Mouse (Mus musculus) midbrain, embryonic 15.5 days (tissue): ENCODE data around the gene Gm42688. TPM values are rescaled to one million over a fixed set of nuclear protein-coding genes. Genes with fewer than 3 reads are reported as not detected.

Experiments used
- ATAC-seq: fragments of 200-750 bp; cut with Nextera tagmentation; replicated peaks from 2 replicates; pipeline ENCODE4 v1.8.0; 2017; ENCODE audit warnings: moderate TSS enrichment
- H3K27ac ChIP-seq: fragments of 300-500 bp; sonication (generic); 2 replicates; pipeline ENCODE4 v1.5.1; 2015; ENCODE audit warnings: mild to moderate bottlenecking, inconsistent platforms
- H3K27me3 ChIP-seq: fragments of 300-500 bp; sonication (generic); replicated peaks from 2 replicates; pipeline ENCODE4 v1.6.1; 2015; ENCODE audit warnings: inconsistent platforms
- H3K36me3 ChIP-seq: fragments of 300-500 bp; sonication (generic); replicated peaks from 2 replicates; pipeline ENCODE4 v1.6.1; 2015; ENCODE audit warnings: inconsistent platforms
- H3K4me1 ChIP-seq: fragments of 300-500 bp; sonication (generic); 2 replicates; pipeline ENCODE4 v1.6.1; 2015; ENCODE audit warnings: inconsistent platforms
- H3K4me2 ChIP-seq: fragments of 300-500 bp; sonication (generic); 2 replicates; pipeline ENCODE4 v1.6.1; 2015; ENCODE audit warnings: inconsistent platforms, mild to moderate bottlenecking, moderate library complexity
- H3K4me3 ChIP-seq: fragments of 300-500 bp; sonication (generic); 2 replicates; pipeline ENCODE4 v1.5.1; 2015; ENCODE audit warnings: mild to moderate bottlenecking, inconsistent platforms
- H3K9ac ChIP-seq: fragments of 300-500 bp; sonication (generic); 2 replicates; pipeline ENCODE4 v1.6.1; 2015; ENCODE audit warnings: mild to moderate bottlenecking, inconsistent platforms
- H3K9me3 ChIP-seq: fragments of 300-500 bp; sonication (generic); 2 replicates; pipeline ENCODE4 v1.6.1; 2016; ENCODE audit warnings: inconsistent platforms
- WGBS: fragments of 180-500 bp; shearing (Covaris S2); methylation state at CpG from one replicate; pipeline ENCODE4 v1.1.7; 2015; ENCODE audit warnings: mixed read lengths; 5-methylcytosine and 5-hydroxymethylcytosine counted together
- polyA plus RNA-seq: library from polyadenylated mRNA; unstranded; fragments of >200 nt; fragmentation: Nextera tagmentation; extraction: Ambion mirVana; gene quantifications from 2 replicates; pipeline ENCODE4 v1.2.1, GENCODE M21; 2015

Gm42688 gene
- polyA plus RNA-seq, 1 experiment from 2014 or later = 7.4 TPM

DNA sequence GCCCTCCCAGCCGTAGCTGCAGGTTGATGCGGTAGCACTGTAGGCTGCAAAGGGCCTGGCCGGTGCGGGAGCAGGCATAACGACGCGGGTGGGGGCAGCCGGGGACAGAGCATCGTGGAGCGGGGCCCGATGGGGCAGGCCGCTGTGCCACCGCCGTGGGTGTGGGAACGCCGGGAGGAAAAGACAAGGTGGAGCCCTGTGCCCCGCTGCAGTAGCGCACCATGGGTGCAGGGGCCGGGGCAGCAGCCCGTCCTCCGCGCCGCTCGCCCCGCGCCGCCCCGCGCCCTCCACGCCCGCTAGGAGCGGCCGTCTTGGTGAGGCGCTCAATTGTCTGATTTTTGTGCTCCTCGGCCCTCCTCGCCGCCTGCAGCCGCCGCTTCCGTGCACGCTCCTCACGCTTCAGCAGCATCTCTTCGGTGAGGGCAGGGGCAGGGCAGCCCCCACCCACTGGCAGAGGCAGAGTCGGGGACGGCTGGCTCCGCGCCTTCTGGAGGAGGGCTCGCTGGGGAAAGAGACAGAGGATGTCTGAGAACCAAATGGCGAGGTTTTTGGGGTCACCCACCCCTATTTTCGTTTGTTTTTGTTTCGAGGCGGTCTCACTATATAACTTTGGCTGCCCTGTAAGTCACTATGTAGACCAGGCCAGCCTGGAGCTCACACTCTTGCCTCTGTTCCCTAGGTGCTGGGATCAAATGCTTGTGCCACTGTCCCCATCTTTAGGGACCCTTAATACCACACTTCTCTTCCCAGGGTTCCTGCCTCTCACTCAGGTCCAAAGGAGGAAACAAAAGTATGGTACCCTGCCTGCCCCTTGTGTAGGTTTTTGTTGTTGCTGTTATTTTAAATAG, 20.7 kb downstream of the Gm42688 start:
- Histone ChIP-seq H3K4me1 (peaks cover 62% of the 10 kb centered on the region), H3K9me3 (no peaks in the 10 kb centered on the region), H3K4me3 (peak overlapping the region; percentile 63), H3K36me3 (peaks cover 6% of the 10 kb centered on the region; the same call in 1 of the 2 replicates), H3K27me3 (no peaks in the 10 kb centered on the region), H3K9ac (peak overlapping the region; percentile 69), H3K27ac (peak overlapping the region; percentile 93), H3K4me2 (peak overlapping the region; percentile 94)
- WGBS = under 1% methylated on average over 52 of the region's 52 CpGs
- ATAC-seq = peak; percentile 5

DNA sequence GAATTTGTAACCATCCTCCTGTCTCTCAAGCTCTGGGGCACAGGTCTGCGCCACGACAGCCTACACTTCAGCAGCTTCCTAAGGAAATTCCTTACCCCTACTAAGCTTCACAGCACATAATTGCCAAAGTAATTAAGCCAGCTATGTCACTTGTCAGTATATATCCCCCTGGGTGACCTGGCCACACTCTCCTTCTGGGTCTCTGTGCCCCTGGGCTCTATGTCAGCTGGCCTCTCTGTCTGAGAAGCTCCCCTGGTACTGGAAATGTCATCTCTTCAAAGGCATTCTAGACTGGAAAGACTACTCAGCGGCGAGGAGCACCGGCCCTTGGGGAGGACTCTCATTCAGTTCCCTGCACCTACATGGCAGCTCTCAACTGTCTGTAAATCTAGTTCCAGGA, 21.5 kb downstream of the Gm42688 start:
- H3K36me3 ChIP-seq = 0 out of 2 replicates have a peak, but pooled peaks cover 2% of the 10 kb centered on the region
- H3K27ac ChIP-seq = no peak overlapping the region
- H3K4me3 ChIP-seq = no peak overlapping the region
- peaks cover 55% of the 10 kb centered on the region for H3K4me1 ChIP-seq
- peak overlapping the region; percentile 94 for H3K4me2 ChIP-seq
- WGBS = 78% methylated on average over 5 of the region's 5 CpGs
- H3K27me3 ChIP-seq = no peaks in the 10 kb centered on the region
- ATAC-seq = no peak
- no peaks in the 10 kb centered on the region for H3K9me3 ChIP-seq
- H3K9ac ChIP-seq = no peak overlapping the region

DNA sequence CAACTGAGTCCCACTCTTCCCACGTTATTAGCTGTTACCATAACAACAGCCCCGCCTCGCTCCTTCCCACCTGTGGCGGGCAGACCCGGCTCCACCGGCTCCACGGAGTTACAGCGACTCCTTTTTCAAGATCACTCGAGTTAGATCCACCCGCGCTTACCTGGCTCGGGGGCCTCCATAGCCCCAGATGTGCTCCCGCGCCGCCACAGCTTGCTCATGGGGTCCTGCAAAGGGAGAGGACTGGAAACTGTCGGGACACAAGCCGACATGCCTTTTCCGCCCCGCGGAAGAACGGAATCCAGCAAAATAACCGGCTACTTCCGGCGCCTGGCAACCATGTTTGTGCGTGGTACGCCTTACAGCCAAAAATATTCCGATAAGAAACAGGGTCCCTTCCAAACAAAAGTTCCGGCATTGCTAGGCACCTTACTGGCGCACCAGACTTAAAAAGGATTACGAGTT, 23.5 kb downstream of the Gm42688 start:
- Histone ChIP-seq H3K27me3 (no peaks in the 10 kb centered on the region), H3K9ac (peak overlapping the region; percentile 58), H3K9me3 (no peaks in the 10 kb centered on the region), H3K27ac (peak overlapping the region; percentile 64), H3K36me3 (no peaks in the 10 kb centered on the region), H3K4me3 (peak overlapping the region; percentile 89), H3K4me2 (peak overlapping the region; percentile 73), H3K4me1 (peaks cover 39% of the 10 kb centered on the region)
- WGBS = under 1% methylated on average over 30 of the region's 30 CpGs
- peak; percentile 7 for ATAC-seq

DNA sequence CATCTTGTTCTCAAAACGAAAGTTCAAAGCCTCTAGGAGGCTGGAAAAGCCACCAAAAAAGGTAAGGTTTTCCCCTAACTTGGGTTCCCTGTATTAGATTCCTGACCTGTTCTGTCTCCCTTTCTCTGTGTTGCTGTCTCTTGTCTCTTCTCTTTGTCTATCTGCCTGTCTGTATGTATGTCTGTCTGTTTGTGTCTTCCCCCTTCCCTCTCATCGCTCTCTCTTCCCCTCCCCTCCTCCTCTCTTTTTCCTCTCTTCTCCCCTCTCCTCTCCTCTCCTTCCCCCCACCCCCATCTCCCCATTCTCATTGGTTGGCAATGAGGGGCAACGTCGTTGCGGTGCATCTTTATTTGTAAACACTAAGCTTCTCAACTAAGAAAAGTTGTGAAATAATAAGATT, 23.9 kb downstream of the Gm42688 start, which contains the start of gene Ino80b:
Ino80b (minus strand) TSS at position 101 of the 400 bp plus-strand sequence.
- 22% methylated on average over 5 of the region's 5 CpGs for WGBS
- Histone ChIP-seq H3K4me3 (peak within 1 kb of the TSS; percentile 89), H3K36me3 (no peaks in the 10 kb centered on the region), H3K9ac (peak within 1 kb of the TSS; percentile 58), H3K9me3 (no peaks in the 10 kb centered on the region), H3K4me2 (peak within 1 kb of the TSS; percentile 73), H3K27ac (peak within 1 kb of the TSS; percentile 64), H3K4me1 (peaks cover 34% of the 10 kb centered on the region), H3K27me3 (no peaks in the 10 kb centered on the region)
- no peak for ATAC-seq

DNA sequence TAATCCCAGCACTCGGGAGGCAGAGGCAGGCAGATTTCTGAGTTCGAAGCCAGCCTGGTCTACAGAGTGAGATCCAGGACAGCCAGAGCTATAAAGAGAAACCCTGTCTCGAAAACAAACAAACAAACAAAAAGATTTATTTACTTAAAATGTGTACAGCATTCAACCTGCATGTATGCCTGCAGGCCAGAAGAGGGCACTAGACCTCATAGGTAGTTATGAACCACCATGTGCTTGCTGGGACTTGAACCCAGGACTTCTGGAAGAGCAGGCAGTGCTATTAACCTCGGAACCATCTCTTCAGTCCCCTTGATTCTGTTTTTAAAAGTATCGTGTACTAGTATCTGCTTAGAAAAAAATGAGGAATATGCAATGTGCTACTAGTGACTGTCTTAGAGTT, 26.0 kb downstream of the Gm42688 start:
- 96% methylated on average over 5 of the region's 5 CpGs for WGBS
- H3K4me3 ChIP-seq = no peak overlapping the region
- H3K9me3 ChIP-seq = no peaks in the 10 kb centered on the region
- ATAC-seq = no peak
- no peaks in the 10 kb centered on the region for H3K27me3 ChIP-seq
- H3K4me1 ChIP-seq = peaks cover 23% of the 10 kb centered on the region
- no peaks in the 10 kb centered on the region for H3K36me3 ChIP-seq
- no peak overlapping the region for H3K27ac ChIP-seq
- no peak overlapping the region for H3K4me2 ChIP-seq
- H3K9ac ChIP-seq = no peak overlapping the region

DNA sequence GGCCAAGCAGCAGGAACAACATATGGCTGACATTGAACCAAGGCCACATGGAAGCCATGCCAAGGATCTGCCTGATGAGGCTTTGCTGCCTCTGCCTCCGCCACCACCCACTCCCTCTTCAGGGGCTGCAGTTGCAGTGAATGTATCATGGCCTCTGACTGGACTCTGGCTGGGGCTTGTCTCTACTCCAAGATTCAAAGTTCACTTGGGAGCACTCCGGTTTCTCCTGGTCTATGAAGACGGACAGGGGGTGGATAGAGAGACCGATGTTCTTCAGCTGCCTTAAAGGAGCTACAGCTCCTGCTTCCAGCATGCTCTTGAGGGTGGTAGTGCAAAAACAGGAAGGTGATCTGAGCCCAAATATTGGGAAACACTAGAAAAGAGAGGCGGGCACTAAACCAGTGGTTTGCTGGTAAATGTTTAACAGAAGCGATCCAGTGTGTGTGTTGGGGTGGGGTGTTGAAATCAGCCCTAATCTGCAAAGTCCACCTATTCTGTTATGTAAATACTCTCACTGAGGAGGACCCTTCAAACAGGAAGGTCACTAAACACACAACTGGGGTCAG, 30.1 kb downstream of the Gm42688 start:
- ATAC-seq = no peak
- 82% methylated on average over 6 of the region's 6 CpGs for WGBS

DNA sequence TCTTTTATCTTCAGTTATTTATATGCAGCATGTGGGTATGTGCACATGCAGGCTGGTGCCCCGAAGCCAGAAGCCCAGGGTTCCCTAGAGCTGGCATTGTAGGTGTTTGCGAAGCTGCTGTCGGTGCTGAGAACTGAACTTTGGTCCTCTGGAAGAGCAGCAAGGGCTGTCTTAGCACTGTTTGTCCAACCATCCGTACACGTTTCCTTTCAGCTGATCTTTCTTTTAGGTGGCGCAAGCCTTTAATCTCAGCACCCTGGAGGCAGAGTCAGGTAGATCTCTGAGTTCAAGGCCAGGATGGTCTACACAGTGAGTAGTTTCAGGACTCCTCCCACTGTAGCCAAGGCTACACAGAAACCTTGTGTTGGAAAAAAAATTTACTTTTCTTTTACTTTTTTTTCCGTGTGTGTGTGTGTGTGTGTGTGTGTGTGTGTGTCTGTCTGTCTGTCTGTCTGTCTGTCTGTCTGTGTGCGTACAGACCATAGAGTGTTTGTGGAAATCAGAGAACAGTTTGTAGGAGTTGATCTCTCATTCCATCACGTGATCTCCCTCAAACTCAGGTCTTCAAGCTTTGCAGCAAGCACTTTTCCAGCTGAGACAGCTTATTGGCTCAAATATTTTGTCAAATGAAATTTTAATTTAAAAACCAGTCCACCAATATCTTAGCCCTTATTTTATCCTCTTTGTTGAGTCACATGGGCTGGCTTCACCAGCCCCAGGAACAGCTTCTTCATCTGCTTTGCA, 30.9 kb downstream of the Gm42688 start:
- no peak overlapping the region for H3K4me2 ChIP-seq
- H3K4me1 ChIP-seq = peaks cover 17% of the 10 kb centered on the region
- no peaks in the 10 kb centered on the region for H3K36me3 ChIP-seq
- no peaks in the 10 kb centered on the region for H3K9me3 ChIP-seq
- H3K4me3 ChIP-seq = no peak overlapping the region
- no peak overlapping the region for H3K27ac ChIP-seq
- H3K27me3 ChIP-seq = peaks cover 9% of the 10 kb centered on the region; the same call in 1 of the 2 replicates
- ATAC-seq = no peak
- no peak overlapping the region for H3K9ac ChIP-seq
- WGBS = 86% methylated on average over 9 of the region's 9 CpGs

More for the DNA sequence above, 30.1 kb downstream of the Gm42688 start:
- H3K36me3 ChIP-seq = no peaks in the 10 kb centered on the region
- no peak overlapping the region for H3K4me3 ChIP-seq
- H3K9me3 ChIP-seq = no peaks in the 10 kb centered on the region
- peaks cover 9% of the 10 kb centered on the region for H3K4me1 ChIP-seq
- no peak overlapping the region for H3K9ac ChIP-seq
- no peak overlapping the region for H3K27ac ChIP-seq
- H3K27me3 ChIP-seq = peaks cover 6% of the 10 kb centered on the region; the same call in 1 of the 2 replicates
- no peak overlapping the region for H3K4me2 ChIP-seq

DNA sequence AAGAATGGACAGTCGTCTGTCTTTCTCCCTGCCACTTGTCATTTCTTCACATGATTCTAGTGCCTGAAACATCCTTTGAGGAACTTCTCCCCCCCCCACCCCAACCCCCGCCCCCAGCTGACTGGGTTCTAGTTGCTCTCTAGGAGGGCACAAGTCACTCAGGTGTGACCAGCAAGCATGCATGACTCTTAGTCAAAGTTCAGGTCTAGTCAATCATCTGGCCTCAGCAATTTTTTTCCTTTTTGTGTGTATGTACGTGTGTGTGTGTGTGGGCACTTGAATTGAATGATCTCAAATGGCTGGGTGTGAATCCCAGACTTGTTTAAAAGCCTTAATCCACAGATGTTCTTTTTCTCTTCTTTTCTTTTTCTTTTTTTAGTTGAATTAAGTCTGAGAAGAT, 32.8 kb downstream of the Gm42688 start:
- Histone ChIP-seq H3K27me3 (peaks cover 9% of the 10 kb centered on the region; the same call in 1 of the 2 replicates), H3K27ac (no peak overlapping the region), H3K4me3 (no peak overlapping the region), H3K4me1 (peaks cover 30% of the 10 kb centered on the region), H3K36me3 (no peaks in the 10 kb centered on the region), H3K4me2 (no peak overlapping the region), H3K9me3 (no peaks in the 10 kb centered on the region), H3K9ac (no peak overlapping the region)
- no peak for ATAC-seq
- WGBS = 68% methylated on average over 3 of the region's 3 CpGs

DNA sequence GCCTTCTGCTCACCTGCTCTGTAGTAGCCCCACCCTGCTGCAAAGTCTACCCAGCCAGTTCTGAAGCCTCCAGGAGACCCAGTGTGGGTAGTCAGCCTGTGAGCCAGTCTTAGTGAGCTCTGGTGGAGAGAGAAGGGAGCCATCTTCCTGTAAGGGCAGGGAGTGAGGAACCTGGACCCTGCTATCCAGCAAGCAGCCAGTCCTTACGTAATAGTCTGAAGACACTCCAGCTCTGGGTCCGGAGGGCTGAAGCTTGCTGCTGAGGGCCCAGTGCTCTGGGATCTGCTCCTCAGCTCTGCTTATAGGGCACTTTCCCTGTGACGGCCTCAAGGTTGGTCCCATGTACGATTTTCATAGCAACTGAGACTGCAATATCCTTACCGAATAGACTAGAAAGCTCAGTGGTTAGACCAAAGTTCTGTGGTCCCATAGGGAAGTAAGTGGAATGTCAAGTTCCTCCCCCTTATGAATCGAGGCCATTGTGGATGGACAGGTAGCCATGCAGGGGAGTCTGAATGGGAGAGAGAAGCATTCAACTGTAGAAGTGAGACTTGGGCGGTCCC, 33.6 kb downstream of the Gm42688 start, which contains the start of gene Rtkn:
Rtkn (plus strand) TSS at position 513 of the 563 bp plus-strand sequence.
- ATAC-seq = no peak
- Histone ChIP-seq H3K4me1 (peaks cover 30% of the 10 kb centered on the region), H3K27me3 (peaks cover 9% of the 10 kb centered on the region; the same call in 1 of the 2 replicates), H3K36me3 (no peaks in the 10 kb centered on the region), H3K4me3 (0 out of 2 replicates have a peak within 1 kb of the TSS, but pooled peaks have one; percentile 3), H3K27ac (no peak within 1 kb of the TSS), H3K9ac (no peak within 1 kb of the TSS), H3K4me2 (peak within 1 kb of the TSS; percentile 31), H3K9me3 (no peaks in the 10 kb centered on the region)
- 63% methylated on average over 7 of the region's 7 CpGs for WGBS

DNA sequence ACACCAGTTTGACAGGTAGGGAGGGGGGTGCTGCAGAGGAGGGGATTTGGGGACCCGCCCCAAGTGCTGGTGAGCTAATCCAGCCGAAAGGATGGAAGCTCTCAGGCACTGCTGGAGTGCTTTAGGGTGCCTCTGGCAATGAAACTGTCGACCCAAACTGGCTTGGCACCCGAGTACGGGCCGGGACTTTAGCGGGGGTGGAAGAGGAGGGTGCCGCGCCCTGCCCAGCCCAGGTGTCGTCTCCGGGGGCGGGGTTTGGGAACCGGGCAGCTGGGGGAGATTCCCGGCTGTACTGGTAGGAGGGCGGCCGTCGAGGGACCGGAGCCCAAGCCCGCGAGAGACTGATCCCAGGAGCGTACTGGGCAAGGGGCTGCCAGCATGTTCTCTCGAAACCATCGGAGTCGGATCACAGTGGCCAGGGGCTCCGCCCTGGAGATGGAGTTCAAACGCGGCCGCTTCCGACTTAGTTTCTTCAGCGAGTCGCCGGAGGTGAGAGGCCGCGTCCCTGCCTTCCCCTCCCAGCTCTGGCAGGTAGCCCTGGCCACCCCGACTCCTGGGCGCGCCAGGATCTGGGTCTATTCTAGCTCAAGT, 34.2 kb downstream of the Gm42688 start:
- no peak overlapping the region for H3K9ac ChIP-seq
- 9% methylated on average over 37 of the region's 37 CpGs for WGBS
- peak overlapping the region; percentile 31 for H3K4me2 ChIP-seq
- H3K27me3 ChIP-seq = peaks cover 9% of the 10 kb centered on the region; the same call in 1 of the 2 replicates
- no peaks in the 10 kb centered on the region for H3K36me3 ChIP-seq
- no peak overlapping the region for H3K27ac ChIP-seq
- peaks cover 30% of the 10 kb centered on the region for H3K4me1 ChIP-seq
- H3K9me3 ChIP-seq = no peaks in the 10 kb centered on the region
- 0 out of 2 replicates have a peak overlapping the region, but pooled peaks have one; percentile 3 for H3K4me3 ChIP-seq
- ATAC-seq = no peak

DNA sequence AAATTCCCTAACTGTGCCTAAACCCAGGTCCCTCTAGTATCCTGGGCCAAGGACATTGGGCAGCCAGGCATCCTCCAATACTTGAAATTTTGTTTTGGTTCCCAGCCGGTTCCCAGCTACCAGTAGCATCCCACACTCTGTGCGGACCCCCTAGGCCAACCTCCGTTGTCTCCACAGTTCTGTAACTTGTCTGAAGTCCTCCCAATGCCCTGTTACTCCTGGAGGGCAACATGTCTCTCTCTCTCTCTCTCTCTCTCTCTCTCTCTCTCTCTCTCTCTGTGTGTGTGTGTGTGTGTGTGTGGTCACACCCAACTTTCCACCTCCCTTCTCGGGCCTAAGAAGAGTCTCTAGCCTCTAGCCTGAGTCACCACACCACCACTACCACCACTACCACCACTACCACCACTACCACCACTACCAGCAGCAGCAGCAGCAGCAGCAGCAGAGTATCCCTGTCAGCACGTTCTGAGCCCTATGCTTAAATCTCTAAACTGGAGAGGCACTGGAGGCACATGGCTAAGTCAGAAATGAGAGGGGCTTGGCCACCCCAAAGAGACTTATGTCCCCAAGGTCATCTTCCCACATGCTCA, 35.0 kb downstream of the Gm42688 start:
- Histone ChIP-seq H3K36me3 (no peaks in the 10 kb centered on the region), H3K4me2 (peak overlapping the region; percentile 49), H3K27me3 (peaks cover 9% of the 10 kb centered on the region; the same call in 1 of the 2 replicates), H3K9ac (0 out of 2 replicates have a peak overlapping the region, but pooled peaks have one; percentile 4), H3K4me1 (peaks cover 30% of the 10 kb centered on the region), H3K27ac (peak overlapping the region; percentile 76), H3K4me3 (peak overlapping the region; percentile 31), H3K9me3 (no peaks in the 10 kb centered on the region)
- 10% methylated on average over 5 of the region's 5 CpGs for WGBS
- ATAC-seq = no peak
